Mouse (Mus musculus) heart, embryonic 16.5 days (tissue): Measurements from ENCODE around the gene Krt78. TPM values are rescaled to one million over a fixed set of nuclear protein-coding genes. Genes with fewer than 3 reads are reported as not detected.

Source experiments
- ATAC-seq: fragments of 200-750 bp; cut with Nextera tagmentation; replicated peaks from 2 replicates; pipeline ENCODE4 v1.8.0; 2017; ENCODE audit warnings: moderate number of reproducible peaks; ENCODE audit not compliant: insufficient read depth, low FRiP score; ENCODE audit errors: extremely low read depth
- H3K27ac ChIP-seq: fragments of 300-500 bp; sonication (generic); 2 replicates; pipeline ENCODE4 v1.5.1; 2014; ENCODE audit warnings: mild to moderate bottlenecking, low read length, control low read depth, moderate library complexity
- H3K27me3 ChIP-seq: fragments of 300-500 bp; sonication (generic); 2 replicates; pipeline ENCODE4 v1.6.1; 2014; ENCODE audit warnings: low read length, mixed read lengths; ENCODE audit not compliant: control insufficient read depth, insufficient read depth
- H3K36me3 ChIP-seq: fragments of 300-500 bp; sonication (generic); 2 replicates; pipeline ENCODE4 v1.6.1; 2014; ENCODE audit not compliant: control insufficient read depth, insufficient read depth
- H3K4me1 ChIP-seq: fragments of 300-500 bp; sonication (generic); 2 replicates; pipeline ENCODE4 v1.6.1; 2014; ENCODE audit warnings: low read length, mixed read lengths; ENCODE audit not compliant: control insufficient read depth, insufficient read depth
- H3K4me2 ChIP-seq: fragments of 300-500 bp; sonication (generic); 2 replicates; pipeline ENCODE4 v1.6.1; 2014; ENCODE audit warnings: low read depth, mild to moderate bottlenecking, control low read depth, low read length
- H3K4me3 ChIP-seq: fragments of 300-500 bp; sonication (generic); 2 replicates; pipeline ENCODE4 v1.5.1; 2014; ENCODE audit warnings: mild to moderate bottlenecking, control low read depth, low read length
- H3K9ac ChIP-seq: fragments of 300-500 bp; sonication (generic); 2 replicates; pipeline ENCODE4 v1.6.1; 2014; ENCODE audit warnings: low read length, control low read depth
- H3K9me3 ChIP-seq: fragments of 300-500 bp; sonication (generic); replicated peaks from 2 replicates; pipeline ENCODE4 v1.6.1; 2016; ENCODE audit warnings: low read length; ENCODE audit not compliant: control insufficient read depth
- WGBS: fragments of 180-500 bp; shearing (Covaris S2); extraction: QIAGEN DNeasy Blood & Tissue Kit; methylation state at CpG from one replicate; pipeline ENCODE4 v1.1.7; 2014; 5-methylcytosine and 5-hydroxymethylcytosine counted together
- polyA plus RNA-seq: library from polyadenylated mRNA; unstranded; fragments of >200 nt; fragmentation: Nextera tagmentation; extraction: Ambion mirVana; gene quantifications from 2 replicates; pipeline ENCODE4 v1.2.1, GENCODE M21; 2015

Krt78 gene
- polyA plus RNA-seq, 1 experiment from 2014 or later: not detected

DNA sequence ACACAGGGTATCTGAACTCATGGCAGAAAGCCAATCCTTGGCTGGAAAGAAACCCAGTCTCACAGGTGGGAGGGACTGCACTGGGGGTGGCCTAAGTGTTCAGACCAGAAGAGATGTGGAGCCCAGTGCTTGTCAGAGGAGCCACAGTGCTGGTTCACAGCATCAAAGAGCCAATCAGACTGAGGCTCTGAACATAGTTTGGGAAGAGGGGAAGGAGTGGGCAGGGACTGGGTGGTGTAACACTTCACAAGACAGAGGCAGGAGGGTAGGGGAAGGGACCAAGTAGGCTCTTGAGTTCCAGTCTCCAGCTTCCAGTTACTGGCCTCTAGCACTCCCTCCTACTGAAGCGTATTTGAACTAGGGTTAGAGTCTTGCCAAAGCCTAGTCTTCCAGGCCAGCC, 8.7 kb downstream of the Krt78 start:
- Histone ChIP-seq H3K4me1 (peaks cover 4% of the 10 kb centered on the region), H3K9me3 (no peaks in the 10 kb centered on the region), H3K4me3 (no peak overlapping the region), H3K9ac (no peak overlapping the region), H3K27ac (no peak overlapping the region), H3K36me3 (no peaks in the 10 kb centered on the region), H3K4me2 (no peak overlapping the region), H3K27me3 (no peaks in the 10 kb centered on the region; the same call in 1 of the 2 replicates)
- 70% methylated on average over 1 of the region's 1 CpGs for WGBS
- ATAC-seq: no peak; the same call in 1 of the 2 replicates

DNA sequence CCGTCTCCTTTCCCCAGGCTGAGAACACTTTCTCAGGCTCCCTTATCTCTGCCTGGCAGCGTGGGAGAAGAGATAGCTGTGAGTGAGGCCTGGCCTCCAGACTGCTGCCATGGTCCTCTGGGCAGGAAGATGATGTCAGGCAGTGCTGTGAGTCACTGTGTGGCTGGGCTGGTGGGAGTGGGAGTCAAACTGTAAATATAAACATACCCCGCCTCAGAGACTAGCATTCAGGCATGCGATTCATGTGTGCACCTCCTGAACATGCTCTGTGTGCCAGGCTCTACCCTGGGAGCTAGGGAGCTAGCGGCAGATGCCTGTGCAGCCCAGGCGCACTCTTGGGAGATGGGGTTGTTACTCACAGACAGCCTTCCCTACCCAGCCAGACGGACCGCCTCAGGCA, 12.1 kb downstream of the Krt78 start:
- Histone ChIP-seq H3K4me2 (no peak overlapping the region), H3K9ac (no peak overlapping the region), H3K36me3 (no peaks in the 10 kb centered on the region), H3K27me3 (no peaks in the 10 kb centered on the region; the same call in 1 of the 2 replicates), H3K4me1 (peaks cover 4% of the 10 kb centered on the region), H3K27ac (no peak overlapping the region), H3K9me3 (no peaks in the 10 kb centered on the region), H3K4me3 (no peak overlapping the region)
- 31% methylated on average over 8 of the region's 8 CpGs for WGBS
- peak; percentile 72; the same call in 1 of the 2 replicates for ATAC-seq

DNA sequence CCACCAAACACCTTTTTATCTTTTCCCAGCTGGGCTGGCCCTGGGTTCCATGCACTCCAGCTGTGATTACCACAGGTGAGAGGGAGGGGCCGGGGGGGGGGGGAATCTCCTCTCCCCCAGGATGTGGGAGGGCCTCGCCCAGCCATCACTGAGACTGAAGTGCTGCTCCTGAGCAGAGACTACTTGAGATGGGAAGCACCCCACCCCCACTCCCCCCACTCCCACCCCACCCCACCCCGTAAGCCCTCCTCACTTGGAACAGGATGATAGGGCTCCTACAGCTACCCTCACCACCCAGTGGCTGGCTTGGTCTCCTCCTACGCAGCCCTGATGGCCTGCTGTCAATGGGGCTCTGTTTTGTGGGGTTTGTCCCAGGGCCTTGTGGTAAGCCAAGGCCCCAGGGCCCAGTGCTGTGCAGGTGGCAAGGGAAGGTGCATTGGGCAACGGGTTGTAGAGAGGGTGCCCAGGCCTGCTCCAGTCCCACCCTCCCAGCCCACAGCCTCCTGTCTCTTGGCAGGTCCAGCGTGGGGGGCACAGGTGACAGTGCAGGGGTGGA, 13.7 kb downstream of the Krt78 start, which contains the start of gene Krt79:
Gene Krt79, minus strand, starts transcription at position 51 of the 556 bp plus-strand sequence.
- H3K9ac ChIP-seq: no peak within 1 kb of the TSS
- no peak within 1 kb of the TSS for H3K4me3 ChIP-seq
- no peaks in the 10 kb centered on the region; the same call in 1 of the 2 replicates for H3K27me3 ChIP-seq
- WGBS: 54% methylated on average over 6 of the region's 6 CpGs
- H3K9me3 ChIP-seq: no peaks in the 10 kb centered on the region
- H3K4me1 ChIP-seq: peaks cover 4% of the 10 kb centered on the region
- no peak within 1 kb of the TSS for H3K4me2 ChIP-seq
- H3K36me3 ChIP-seq: no peaks in the 10 kb centered on the region
- no peak for ATAC-seq
- no peak within 1 kb of the TSS for H3K27ac ChIP-seq

DNA sequence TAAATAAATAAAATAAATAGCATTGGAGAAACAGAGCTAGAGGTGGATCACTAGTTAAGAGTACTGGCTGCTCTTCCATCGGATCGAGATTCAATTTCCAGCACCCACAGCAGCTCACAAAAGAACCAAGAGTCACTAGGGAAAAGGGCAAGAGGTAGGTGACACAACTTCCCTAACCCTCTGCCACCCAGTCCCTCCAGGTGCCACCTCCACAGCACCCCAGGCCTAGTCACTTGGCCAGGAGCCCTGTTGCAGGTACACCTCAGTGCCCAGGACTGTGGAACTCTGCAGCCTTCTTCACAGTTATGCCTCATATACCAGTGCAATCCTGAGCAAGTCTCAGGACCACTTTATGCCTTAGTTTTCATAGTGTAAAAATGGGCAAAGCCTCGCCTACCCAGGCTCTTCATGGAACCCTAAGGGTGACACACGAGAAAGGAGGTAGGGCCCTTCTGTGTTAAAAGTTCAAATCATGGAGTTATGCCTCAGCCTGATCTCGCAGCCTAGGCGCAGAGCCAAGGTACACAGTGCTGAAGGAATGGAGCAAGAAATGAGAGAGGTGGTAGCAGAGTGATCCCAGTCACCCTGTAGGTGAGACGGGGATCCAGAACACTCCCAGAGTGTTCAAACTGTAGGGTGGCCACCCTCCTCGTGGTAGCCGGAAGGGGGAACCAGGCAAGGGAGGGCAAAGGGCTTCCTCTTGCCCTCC, 15.3 kb downstream of the Krt78 start:
- Histone ChIP-seq H3K36me3 (no peaks in the 10 kb centered on the region), H3K9ac (no peak overlapping the region), H3K4me2 (no peak overlapping the region), H3K4me3 (no peak overlapping the region), H3K27me3 (no peaks in the 10 kb centered on the region; the same call in 1 of the 2 replicates), H3K27ac (no peak overlapping the region), H3K9me3 (no peaks in the 10 kb centered on the region), H3K4me1 (no peaks in the 10 kb centered on the region)
- ATAC-seq: no peak
- WGBS: 63% methylated on average over 9 of the region's 9 CpGs

DNA sequence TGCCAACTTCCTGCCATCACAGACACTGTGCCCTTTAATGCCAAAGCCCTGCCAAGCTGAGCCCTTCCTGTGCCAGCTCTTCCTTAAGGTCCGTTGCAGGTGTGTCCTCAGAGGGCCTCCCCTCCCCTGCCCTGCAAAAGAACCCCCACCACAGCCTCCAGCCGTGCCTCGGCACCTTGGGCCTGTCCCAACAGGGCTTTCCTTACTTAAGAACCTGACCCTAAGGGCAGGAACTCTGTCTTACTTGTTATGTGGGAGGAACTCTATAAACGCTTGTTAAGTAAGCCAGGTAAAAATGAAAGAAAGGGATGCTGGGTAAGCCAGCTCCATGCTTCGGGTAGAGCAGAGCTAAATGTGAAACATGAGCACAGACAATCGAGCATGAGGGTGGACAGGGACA, 21.1 kb downstream of the Krt78 start:
- WGBS: 67% methylated on average over 6 of the region's 6 CpGs
- Histone ChIP-seq H3K27me3 (peaks cover 22% of the 10 kb centered on the region), H3K36me3 (no peaks in the 10 kb centered on the region), H3K9ac (no peak overlapping the region), H3K4me3 (no peak overlapping the region), H3K27ac (no peak overlapping the region), H3K4me1 (peaks cover 7% of the 10 kb centered on the region; the same call in 1 of the 2 replicates), H3K9me3 (no peaks in the 10 kb centered on the region), H3K4me2 (no peak overlapping the region)
- ATAC-seq: no peak

DNA sequence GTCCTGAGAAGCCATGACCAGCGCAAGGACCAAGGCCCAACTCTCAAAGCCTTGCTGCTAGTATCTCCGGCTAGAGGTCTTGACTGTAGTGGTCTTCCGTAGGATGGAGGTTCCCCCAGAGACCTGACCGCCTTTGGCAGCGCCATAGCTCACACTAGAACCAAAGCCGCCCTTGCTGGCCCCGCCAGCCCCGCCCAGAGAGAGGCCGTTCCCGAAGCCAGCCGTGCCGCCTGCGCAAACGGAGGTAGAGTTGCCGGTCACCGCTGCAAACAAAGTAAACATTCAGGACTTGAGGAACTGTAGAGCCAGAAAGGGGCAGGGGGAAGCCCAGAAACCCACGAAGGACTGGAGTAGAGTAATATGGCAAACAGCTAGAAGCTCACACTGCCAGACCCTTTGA, 24.4 kb downstream of the Krt78 start:
- ATAC-seq: no peak
- Histone ChIP-seq H3K27ac (no peak overlapping the region), H3K27me3 (peaks cover 22% of the 10 kb centered on the region), H3K4me1 (peaks cover 7% of the 10 kb centered on the region; the same call in 1 of the 2 replicates), H3K4me3 (peak overlapping the region; percentile 36), H3K9ac (0 out of 2 replicates have a peak overlapping the region, but pooled peaks have one; percentile 39), H3K9me3 (no peaks in the 10 kb centered on the region), H3K4me2 (peak overlapping the region; percentile 58), H3K36me3 (no peaks in the 10 kb centered on the region)
- 2% methylated on average over 17 of the region's 17 CpGs for WGBS

DNA sequence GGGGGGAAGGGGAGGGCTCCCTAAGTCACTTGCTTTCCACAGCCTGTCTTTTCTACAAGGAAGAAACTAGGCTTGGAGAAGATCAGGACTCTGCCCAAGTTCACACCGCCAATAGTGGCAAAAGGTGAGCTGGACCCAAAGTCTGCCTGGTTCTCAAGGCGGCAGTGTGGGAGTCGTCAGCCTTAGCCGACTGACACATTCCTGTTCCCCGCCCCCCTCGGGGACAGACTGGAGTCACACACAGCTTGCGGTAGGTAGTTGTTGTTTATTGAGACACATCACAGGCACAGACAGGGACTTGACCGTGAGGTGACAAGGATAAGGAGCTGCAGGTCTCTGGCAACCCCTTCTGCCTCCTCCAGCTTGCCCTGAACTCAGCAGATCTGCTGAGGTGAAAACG, 25.0 kb downstream of the Krt78 start:
- Histone ChIP-seq H3K9me3 (no peaks in the 10 kb centered on the region), H3K36me3 (no peaks in the 10 kb centered on the region), H3K4me1 (peaks cover 7% of the 10 kb centered on the region; the same call in 1 of the 2 replicates), H3K4me2 (peak overlapping the region; percentile 58), H3K27ac (no peak overlapping the region), H3K4me3 (no peak overlapping the region), H3K9ac (no peak overlapping the region), H3K27me3 (peaks cover 22% of the 10 kb centered on the region)
- 15% methylated on average over 9 of the region's 9 CpGs for WGBS
- no peak for ATAC-seq

DNA sequence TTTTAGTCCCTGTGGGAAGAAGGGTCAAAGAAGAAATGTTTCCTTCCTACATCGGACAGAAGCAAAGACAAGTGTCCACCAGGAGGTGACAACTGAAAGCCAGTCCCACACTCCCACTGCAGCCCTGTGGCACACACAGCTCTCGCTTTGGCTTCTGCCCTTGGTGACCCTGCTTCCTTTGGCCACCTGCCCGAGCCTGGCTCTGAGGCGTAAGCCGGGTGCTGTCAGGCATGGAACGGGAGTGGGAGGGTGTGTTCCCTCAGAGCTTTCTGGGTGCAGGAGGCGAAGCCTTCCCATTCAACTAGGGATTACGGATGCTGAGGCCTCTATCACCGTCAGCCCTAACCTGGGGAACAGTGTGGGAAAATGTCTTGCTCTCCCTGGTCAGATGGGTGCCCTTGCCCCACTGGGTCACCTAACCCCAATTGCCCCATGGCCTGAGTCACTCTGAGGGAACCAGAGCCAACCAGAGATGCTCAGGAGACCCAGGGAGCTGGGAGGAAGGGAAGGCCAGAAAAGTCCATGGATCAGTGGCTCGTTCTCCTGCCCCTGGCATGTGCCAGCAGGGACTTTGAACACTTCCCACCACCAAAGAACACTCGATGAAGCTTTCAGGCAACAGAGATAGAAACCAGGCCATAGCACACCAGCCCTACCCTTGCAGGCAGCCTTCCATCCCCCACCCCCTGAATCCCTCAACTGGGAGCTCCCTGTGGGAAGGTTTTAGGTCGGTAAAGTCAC, 26.6 kb downstream of the Krt78 start:
- Histone ChIP-seq H3K4me3 (no peak overlapping the region), H3K36me3 (no peaks in the 10 kb centered on the region), H3K9ac (no peak overlapping the region), H3K4me1 (peaks cover 7% of the 10 kb centered on the region; the same call in 1 of the 2 replicates), H3K27ac (no peak overlapping the region), H3K27me3 (peaks cover 20% of the 10 kb centered on the region), H3K9me3 (no peaks in the 10 kb centered on the region), H3K4me2 (no peak overlapping the region)
- WGBS: 59% methylated on average over 12 of the region's 12 CpGs
- ATAC-seq: no peak

DNA sequence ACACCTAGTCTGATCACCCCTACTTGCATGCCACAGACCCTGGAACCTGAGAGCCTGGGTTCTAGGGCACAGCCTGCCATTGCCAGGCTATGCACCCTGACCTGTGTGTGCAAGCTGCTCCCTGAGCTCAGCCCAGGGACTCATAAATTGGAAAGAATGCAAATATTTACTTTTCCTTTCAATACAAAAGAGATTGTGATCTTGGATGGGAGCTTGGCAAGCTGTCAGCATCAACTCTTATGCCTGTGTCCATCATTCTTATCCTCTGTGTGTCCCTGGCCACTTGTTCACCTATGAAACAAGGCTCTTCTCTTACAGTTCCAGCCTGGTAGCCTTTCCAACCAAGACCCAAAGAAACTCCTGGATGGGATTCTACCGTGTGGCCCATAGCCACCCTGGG, 29.0 kb downstream of the Krt78 start:
- Histone ChIP-seq H3K4me1 (peaks cover 5% of the 10 kb centered on the region; the same call in 1 of the 2 replicates), H3K4me2 (no peak overlapping the region), H3K27me3 (peaks cover 11% of the 10 kb centered on the region), H3K9me3 (no peaks in the 10 kb centered on the region), H3K4me3 (no peak overlapping the region), H3K27ac (no peak overlapping the region), H3K36me3 (no peaks in the 10 kb centered on the region), H3K9ac (no peak overlapping the region)
- WGBS: 76% methylated on average over 1 of the region's 1 CpGs
- ATAC-seq: no peak
